3 mouse cellular contexts compared by ENCODE assay signal in the genomic region with DNA sequence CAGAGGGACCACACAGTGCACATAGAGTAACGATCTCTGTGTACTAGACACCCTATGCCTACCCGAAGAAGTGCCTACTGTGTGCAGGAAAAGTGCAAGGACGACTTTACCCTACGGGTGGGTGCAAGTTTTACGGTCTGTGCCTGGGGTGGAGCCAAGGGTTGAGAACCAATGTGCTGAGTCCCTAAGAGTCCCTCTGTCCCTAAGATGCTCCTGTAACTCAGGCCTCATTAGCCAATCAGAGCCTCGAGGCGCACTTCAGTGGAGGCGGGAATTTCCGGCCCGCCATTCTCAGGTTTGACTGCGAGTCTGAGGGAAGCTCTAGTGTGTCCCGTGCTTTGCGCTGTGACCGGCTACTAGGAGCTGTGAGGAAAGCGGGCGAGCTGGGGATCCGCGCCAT. TPM values are rescaled to one million over a fixed set of nuclear protein-coding genes. Genes with fewer than 3 reads are reported as not detected.
"Had no signal": no experiment of that assay in that cellular context is flagged by ENCODE, and none has a peak within 500 bp of the region (broad histone marks: within the 10 kb centered on the region; RNA-seq: fewer than 3 reads in every experiment).

No protein-coding gene starts in this region.

RNA-seq across cellular contexts. Expression of a gene that starts 17.5 kb away (rescaled TPM):
- polyA plus RNA-seq: myocyte had no signal

RNA-seq across cellular contexts. Expression of a gene that starts 34.2 kb away (rescaled TPM):
- polyA plus RNA-seq: lung, adult 2 months; small intestine, adult 2 months had no signal
